Mouse (Mus musculus) midbrain, embryonic 12.5 days (tissue): ENCODE results near the gene E2f8. TPM values are rescaled to one million over a fixed set of nuclear protein-coding genes. Genes with fewer than 3 reads are reported as not detected.

Experiments
- ATAC-seq: fragments of 200-750 bp; cut with Nextera tagmentation; 2 replicates; pipeline ENCODE4 v1.8.0; 2017; ENCODE audit warnings: low read depth, moderate TSS enrichment, moderate library complexity; ENCODE audit not compliant: low FRiP score
- H3K27ac ChIP-seq: fragments of 300-500 bp; sonication (generic); replicated peaks from 2 replicates; pipeline ENCODE4 v1.5.1; 2016; ENCODE audit warnings: mild to moderate bottlenecking
- H3K27me3 ChIP-seq: fragments of 300-500 bp; sonication (generic); 2 replicates; pipeline ENCODE4 v1.6.1; 2016; ENCODE audit warnings: mild to moderate bottlenecking
- H3K36me3 ChIP-seq: fragments of 300-500 bp; sonication (generic); 2 replicates; pipeline ENCODE4 v1.6.1; 2016
- H3K4me1 ChIP-seq: fragments of 300-500 bp; sonication (generic); 2 replicates; pipeline ENCODE4 v1.6.1; 2016
- H3K4me2 ChIP-seq: fragments of 300-500 bp; sonication (generic); replicated peaks from 2 replicates; pipeline ENCODE4 v1.6.1; 2016; ENCODE audit warnings: mild to moderate bottlenecking, moderate library complexity
- H3K4me3 ChIP-seq: fragments of 300-500 bp; sonication (generic); 2 replicates; pipeline ENCODE4 v1.5.1; 2016; ENCODE audit warnings: mild to moderate bottlenecking
- H3K9ac ChIP-seq: fragments of 300-500 bp; sonication (generic); replicated peaks from 2 replicates; pipeline ENCODE4 v1.6.1; 2016; ENCODE audit warnings: mild to moderate bottlenecking, moderate library complexity
- H3K9me3 ChIP-seq: fragments of 300-500 bp; sonication (generic); 2 replicates; pipeline ENCODE4 v1.6.1; 2016; ENCODE audit warnings: mild to moderate bottlenecking
- WGBS: fragments of 180-500 bp; shearing (Covaris S2); methylation state at CpG from one replicate; pipeline ENCODE4 v1.1.7; 2016; 5-methylcytosine and 5-hydroxymethylcytosine counted together
- polyA plus RNA-seq: library from polyadenylated mRNA; unstranded; fragments of >200 nt; fragmentation: Nextera tagmentation; extraction: Ambion mirVana; gene quantifications from 2 replicates; pipeline ENCODE4 v1.2.1, GENCODE M21; 2016

E2f8 gene
- polyA plus RNA-seq, 1 experiment from 2014 or later: 12.8 TPM

GRCm38 (mm10) chr7:48908521-48909341 is 27.3 kb upstream of the E2f8 start, which contains the start of gene Nav2:
Gene Nav2 (plus strand): TSS chr7:48908716.
- Histone ChIP-seq H3K4me3 (no peak within 1 kb of the TSS), H3K27ac (no peak within 1 kb of the TSS), H3K36me3 (no peaks in the 10 kb centered on the region), H3K9me3 (no peaks in the 10 kb centered on the region), H3K27me3 (peaks cover 3% of the 10 kb centered on the region; the same call in 1 of the 2 replicates), H3K4me1 (peaks cover 4% of the 10 kb centered on the region; the same call in 1 of the 2 replicates), H3K9ac (no peak within 1 kb of the TSS), H3K4me2 (no peak within 1 kb of the TSS)
- WGBS: 80% methylated on average over 8 of the region's 8 CpGs
- ATAC-seq: no peak

- Histone ChIP-seq H3K9me3 (no peaks in the 10 kb centered on the region), H3K27me3 (peaks cover 45% of the 10 kb centered on the region), H3K4me3 (no peak overlapping the region), H3K27ac (no peak overlapping the region), H3K4me1 (peaks cover 26% of the 10 kb centered on the region), H3K36me3 (no peaks in the 10 kb centered on the region), H3K9ac (no peak overlapping the region), H3K4me2 (no peak overlapping the region)
- 11% methylated on average over 2 of the region's 2 CpGs for WGBS
- peak; percentile 61 for ATAC-seq
These were observed 21.1 kb upstream of the E2f8 start for GRCm38 (mm10) chr7:48902454-48902853.

- Histone ChIP-seq H3K9ac (no peak overlapping the region), H3K27me3 (peaks cover 64% of the 10 kb centered on the region), H3K4me3 (no peak overlapping the region), H3K27ac (no peak overlapping the region), H3K9me3 (no peaks in the 10 kb centered on the region), H3K4me1 (peaks cover 34% of the 10 kb centered on the region), H3K4me2 (no peak overlapping the region), H3K36me3 (no peaks in the 10 kb centered on the region)
- WGBS: 71% methylated on average over 8 of the region's 8 CpGs
- ATAC-seq: no peak
These were observed 19.2 kb upstream of the E2f8 start for GRCm38 (mm10) chr7:48900408-48901167.

- 71% methylated on average over 9 of the region's 9 CpGs for WGBS
- ATAC-seq: no peak
- peaks cover 75% of the 10 kb centered on the region for H3K27me3 ChIP-seq
- no peak overlapping the region for H3K9ac ChIP-seq
- no peak overlapping the region for H3K4me2 ChIP-seq
- H3K36me3 ChIP-seq: no peaks in the 10 kb centered on the region
- no peak overlapping the region for H3K27ac ChIP-seq
- no peaks in the 10 kb centered on the region for H3K9me3 ChIP-seq
- H3K4me1 ChIP-seq: peaks cover 34% of the 10 kb centered on the region
- no peak overlapping the region for H3K4me3 ChIP-seq
These were observed 17.0 kb upstream of the E2f8 start for GRCm38 (mm10) chr7:48898416-48898815.

GRCm38 (mm10) chr7:48897539-48898163 is 16.3 kb upstream of the E2f8 start:
- Histone ChIP-seq H3K4me2 (0 out of 2 replicates have a peak overlapping the region, but pooled peaks have one; percentile 7), H3K4me1 (peaks cover 28% of the 10 kb centered on the region), H3K9me3 (no peaks in the 10 kb centered on the region), H3K4me3 (no peak overlapping the region), H3K9ac (0 out of 2 replicates have a peak overlapping the region, but pooled peaks have one; percentile 6), H3K36me3 (no peaks in the 10 kb centered on the region), H3K27me3 (peaks cover 79% of the 10 kb centered on the region), H3K27ac (0 out of 2 replicates have a peak overlapping the region, but pooled peaks have one; percentile 6)
- ATAC-seq: no peak
- WGBS: 41% methylated on average over 24 of the region's 24 CpGs

GRCm38 (mm10) chr7:48896051-48896450 is 14.7 kb upstream of the E2f8 start:
- H3K4me1 ChIP-seq: peaks cover 23% of the 10 kb centered on the region
- no peaks in the 10 kb centered on the region for H3K9me3 ChIP-seq
- H3K9ac ChIP-seq: no peak overlapping the region
- H3K36me3 ChIP-seq: no peaks in the 10 kb centered on the region
- peaks cover 80% of the 10 kb centered on the region for H3K27me3 ChIP-seq
- WGBS: 80% methylated on average over 4 of the region's 4 CpGs
- ATAC-seq: no peak
- H3K4me2 ChIP-seq: no peak overlapping the region
- no peak overlapping the region for H3K4me3 ChIP-seq
- H3K27ac ChIP-seq: no peak overlapping the region

- no peak overlapping the region for H3K27ac ChIP-seq
- H3K4me3 ChIP-seq: no peak overlapping the region
- no peak overlapping the region for H3K9ac ChIP-seq
- peaks cover 28% of the 10 kb centered on the region for H3K4me1 ChIP-seq
- no peaks in the 10 kb centered on the region for H3K36me3 ChIP-seq
- no peak overlapping the region for H3K4me2 ChIP-seq
- H3K9me3 ChIP-seq: no peaks in the 10 kb centered on the region
- 86% methylated on average over 4 of the region's 4 CpGs for WGBS
- peaks cover 79% of the 10 kb centered on the region for H3K27me3 ChIP-seq
- no peak for ATAC-seq
These were observed 14.1 kb upstream of the E2f8 start for GRCm38 (mm10) chr7:48895475-48895874.

GRCm38 (mm10) chr7:48894763-48895162 is 13.4 kb upstream of the E2f8 start:
- no peak overlapping the region for H3K4me2 ChIP-seq
- H3K27me3 ChIP-seq: peaks cover 72% of the 10 kb centered on the region
- H3K4me1 ChIP-seq: peaks cover 30% of the 10 kb centered on the region
- WGBS: 80% methylated on average over 6 of the region's 6 CpGs
- H3K9ac ChIP-seq: no peak overlapping the region
- H3K27ac ChIP-seq: no peak overlapping the region
- no peaks in the 10 kb centered on the region for H3K36me3 ChIP-seq
- ATAC-seq: no peak
- no peak overlapping the region for H3K4me3 ChIP-seq
- no peaks in the 10 kb centered on the region for H3K9me3 ChIP-seq

- Histone ChIP-seq H3K27me3 (peaks cover 65% of the 10 kb centered on the region), H3K4me1 (peaks cover 30% of the 10 kb centered on the region)
- no peak for ATAC-seq
These were observed 12.8 kb upstream of the E2f8 start for GRCm38 (mm10) chr7:48894152-48894551.

GRCm38 (mm10) chr7:48893093-48893492 is 11.7 kb upstream of the E2f8 start:
- Histone ChIP-seq H3K4me2 (no peak overlapping the region), H3K4me3 (no peak overlapping the region), H3K27ac (no peak overlapping the region), H3K9me3 (no peaks in the 10 kb centered on the region), H3K27me3 (peaks cover 63% of the 10 kb centered on the region), H3K36me3 (no peaks in the 10 kb centered on the region), H3K4me1 (peaks cover 34% of the 10 kb centered on the region), H3K9ac (no peak overlapping the region)
- WGBS: 78% methylated on average over 7 of the region's 7 CpGs
- ATAC-seq: no peak

More at GRCm38 (mm10) chr7:48894152-48894551, 12.8 kb upstream of the E2f8 start:
- no peaks in the 10 kb centered on the region for H3K9me3 ChIP-seq
- 2% methylated on average over 6 of the region's 6 CpGs for WGBS
- no peak overlapping the region for H3K4me2 ChIP-seq
- no peak overlapping the region for H3K9ac ChIP-seq
- no peak overlapping the region for H3K27ac ChIP-seq
- H3K36me3 ChIP-seq: no peaks in the 10 kb centered on the region
- no peak overlapping the region for H3K4me3 ChIP-seq

- Histone ChIP-seq H3K27ac (0 out of 2 replicates have a peak overlapping the region, but pooled peaks have one; percentile 10), H3K9ac (no peak overlapping the region), H3K4me1 (peaks cover 23% of the 10 kb centered on the region), H3K4me2 (no peak overlapping the region), H3K36me3 (no peaks in the 10 kb centered on the region), H3K4me3 (no peak overlapping the region), H3K9me3 (no peaks in the 10 kb centered on the region), H3K27me3 (peaks cover 60% of the 10 kb centered on the region)
- WGBS: 35% methylated on average over 5 of the region's 5 CpGs
- ATAC-seq: peak; percentile 50; the same call in 1 of the 2 replicates
These were observed 9.6 kb upstream of the E2f8 start for GRCm38 (mm10) chr7:48891029-48891428.
